Comparison of ENCODE assay signal across 15 mouse cellular contexts in genomic region chr5:46795102-46795501, GRCm38 (mm10).
"Had no signal": no experiment of that assay in that cellular context is flagged by ENCODE, and none has a peak within 500 bp of the region (broad histone marks: within the 10 kb centered on the region; RNA-seq: fewer than 3 reads in every experiment).

No protein-coding gene starts in this region.

- H3K27ac ChIP-seq: liver, embryonic 13.5 days; midbrain, embryonic 12.5 days; midbrain, embryonic 15.5 days; neural tube, embryonic 12.5 days; neural tube, embryonic 15.5 days had no signal

- H3K36me3 ChIP-seq: kidney, embryonic 15.5 days; liver, embryonic 13.5 days; midbrain, embryonic 12.5 days; midbrain, embryonic 15.5 days; neural tube, embryonic 12.5 days; neural tube, embryonic 15.5 days had no signal

- H3K4me1 ChIP-seq: kidney, embryonic 15.5 days; liver, embryonic 13.5 days; midbrain, embryonic 15.5 days; neural tube, embryonic 12.5 days; neural tube, embryonic 15.5 days had no signal

- DNase-seq: kidney, adult 8-10 months; left cerebral cortex, postnatal 4 days; liver, embryonic 13.5 days; lung, adult 2 months; lung, postnatal 14 days; lung, postnatal 4 days; thymus, adult 2 months; thymus, postnatal 14 days; thymus, postnatal 4 days had no signal

- H3K9me3 ChIP-seq: kidney, embryonic 15.5 days; liver, embryonic 13.5 days; midbrain, embryonic 12.5 days; midbrain, embryonic 15.5 days; neural tube, embryonic 12.5 days; neural tube, embryonic 15.5 days had no signal

- H3K9ac ChIP-seq: kidney, embryonic 15.5 days; liver, embryonic 13.5 days; midbrain, embryonic 12.5 days; midbrain, embryonic 15.5 days; neural tube, embryonic 12.5 days; neural tube, embryonic 15.5 days had no signal

- H3K4me2 ChIP-seq: kidney, embryonic 15.5 days; liver, embryonic 13.5 days; midbrain, embryonic 12.5 days; midbrain, embryonic 15.5 days; neural tube, embryonic 12.5 days; neural tube, embryonic 15.5 days had no signal

- ATAC-seq: inflammation-experienced regulatory T-cells, adult 6 months; midbrain, embryonic 15.5 days had no signal

- H3K27me3 ChIP-seq: kidney, embryonic 15.5 days; liver, embryonic 13.5 days; midbrain, embryonic 12.5 days; midbrain, embryonic 15.5 days; neural tube, embryonic 12.5 days; neural tube, embryonic 15.5 days had no signal

- H3K4me3 ChIP-seq: kidney, embryonic 15.5 days; liver, embryonic 13.5 days; midbrain, embryonic 12.5 days; midbrain, embryonic 15.5 days; neural tube, embryonic 12.5 days; neural tube, embryonic 15.5 days had no signal
